Mouse (Mus musculus) liver, embryonic 14.5 days (tissue): ENCODE data around the gene Eif2s3x.
"Not testable (repeated sequence)": the region's sequence is repeated elsewhere in the genome, so short reads cannot be mapped to it uniquely, and the experiment has no call there.

Experiments used
- CTCF ChIP-seq: IDR thresholded peaks from 2 replicates; pipeline ENCODE4 v1.5.1; 2016; ENCODE audit warnings: antibody characterized with exemption, low read depth, control low read depth
- EP300 ChIP-seq: IDR thresholded peaks from 2 replicates; pipeline ENCODE4 v1.6.1; 2016; ENCODE audit warnings: antibody characterized with exemption, low read depth

- TF ChIP-seq CTCF, result peak; percentile 68
- TF ChIP-seq EP300, result not testable (repeated sequence)
Measured at GRCm38 (mm10) chrX:94193901-94194300, 18.8 kb downstream of the Eif2s3x start.
